Mouse (Mus musculus) embryonic facial prominence, embryonic 10.5 days (tissue): ENCODE measurements at regions not wholly inside any gene's neighbourhood (a gene's known extent, or its start where the extent isn't known, plus 50 kb on each side); places are given as distances from the start of the nearest gene placed in this dataset.

Experiments used
- DNase-seq: peaks from one replicate; pipeline ENCODE4 v3.0.0-alpha.2; 2017; ENCODE audit warnings: low spot score
- H3K27ac ChIP-seq: fragments of 300-500 bp; sonication (generic); replicated peaks from 2 replicates; pipeline ENCODE4 v1.5.1; 2016; ENCODE audit warnings: mild to moderate bottlenecking
- H3K27me3 ChIP-seq: fragments of 300-500 bp; sonication (generic); replicated peaks from 2 replicates; pipeline ENCODE4 v1.6.1; 2016; ENCODE audit warnings: low read depth, mild to moderate bottlenecking; ENCODE audit not compliant: poor library complexity, severe bottlenecking
- H3K36me3 ChIP-seq: fragments of 300-500 bp; sonication (generic); replicated peaks from 2 replicates; pipeline ENCODE4 v1.6.1; 2016; ENCODE audit warnings: mild to moderate bottlenecking, moderate library complexity
- H3K4me1 ChIP-seq: fragments of 300-500 bp; sonication (generic); 2 replicates; pipeline ENCODE4 v1.6.1; 2016
- H3K4me3 ChIP-seq: fragments of 300-500 bp; sonication (generic); 2 replicates; pipeline ENCODE4 v1.5.1; 2016; ENCODE audit warnings: mild to moderate bottlenecking, moderate library complexity
- H3K9me3 ChIP-seq: fragments of 300-500 bp; sonication (generic); 2 replicates; pipeline ENCODE4 v1.6.1; 2016; ENCODE audit warnings: mild to moderate bottlenecking
- WGBS: fragments of 180-500 bp; shearing (Covaris S2); methylation state at CpG from one replicate; pipeline ENCODE4 v1.1.7; 2016; 5-methylcytosine and 5-hydroxymethylcytosine counted together

GRCm38 (mm10) chr14:46258551-46258950 is 120.7 kb upstream of the Gm15217 start:
- DNase-seq: no peak
- Histone ChIP-seq H3K9me3 (no peaks in the 10 kb centered on the region), H3K27me3 (no peaks in the 10 kb centered on the region), H3K4me1 (peaks cover 26% of the 10 kb centered on the region), H3K27ac (no peak overlapping the region), H3K4me3 (no peak overlapping the region), H3K36me3 (no peaks in the 10 kb centered on the region)
- WGBS: 84% methylated on average over 7 of the region's 7 CpGs

- no peaks in the 10 kb centered on the region for H3K27me3 ChIP-seq
- H3K4me1 ChIP-seq: peaks cover 20% of the 10 kb centered on the region
- no peaks in the 10 kb centered on the region for H3K9me3 ChIP-seq
- H3K27ac ChIP-seq: no peak overlapping the region
- 80% methylated on average over 4 of the region's 4 CpGs for WGBS
- no peaks in the 10 kb centered on the region for H3K36me3 ChIP-seq
- no peak overlapping the region for H3K4me3 ChIP-seq
- DNase-seq: no peak
Observed at GRCm38 (mm10) chr14:46260291-46260980, 118.8 kb upstream of the Gm15217 start.

GRCm38 (mm10) chr14:46275455-46275854 is 103.8 kb upstream of the Gm15217 start:
- Histone ChIP-seq H3K9me3 (no peaks in the 10 kb centered on the region), H3K27ac (no peak overlapping the region), H3K4me1 (no peaks in the 10 kb centered on the region), H3K36me3 (no peaks in the 10 kb centered on the region), H3K4me3 (no peak overlapping the region), H3K27me3 (no peaks in the 10 kb centered on the region)
- no peak for DNase-seq
- WGBS: 85% methylated on average over 10 of the region's 10 CpGs

- Histone ChIP-seq H3K36me3 (no peaks in the 10 kb centered on the region), H3K27ac (no peak overlapping the region), H3K9me3 (no peaks in the 10 kb centered on the region), H3K4me1 (no peaks in the 10 kb centered on the region), H3K27me3 (no peaks in the 10 kb centered on the region), H3K4me3 (no peak overlapping the region)
- no peak for DNase-seq
- 91% methylated on average over 6 of the region's 6 CpGs for WGBS
Observed at GRCm38 (mm10) chr14:46276926-46277831, 102.0 kb upstream of the Gm15217 start.

GRCm38 (mm10) chr14:46277832-46278611 is 101.2 kb upstream of the Gm15217 start:
- Histone ChIP-seq H3K9me3 (no peaks in the 10 kb centered on the region), H3K27me3 (no peaks in the 10 kb centered on the region), H3K27ac (no peak overlapping the region), H3K4me1 (no peaks in the 10 kb centered on the region), H3K4me3 (no peak overlapping the region), H3K36me3 (no peaks in the 10 kb centered on the region)
- WGBS: 90% methylated on average over 9 of the region's 9 CpGs
- no peak for DNase-seq

- Histone ChIP-seq H3K27ac (no peak overlapping the region), H3K36me3 (no peaks in the 10 kb centered on the region), H3K4me3 (no peak overlapping the region), H3K4me1 (no peaks in the 10 kb centered on the region), H3K27me3 (no peaks in the 10 kb centered on the region), H3K9me3 (peaks cover 3% of the 10 kb centered on the region; the same call in 1 of the 2 replicates)
- 75% methylated on average over 2 of the region's 2 CpGs for WGBS
- DNase-seq: no peak
Observed at GRCm38 (mm10) chr14:46292398-46292797, 86.8 kb upstream of the Gm15217 start.

GRCm38 (mm10) chr14:46296275-46296674 is 82.9 kb upstream of the Gm15217 start:
- Histone ChIP-seq H3K4me3 (no peak overlapping the region), H3K27me3 (no peaks in the 10 kb centered on the region), H3K9me3 (peaks cover 3% of the 10 kb centered on the region; the same call in 1 of the 2 replicates), H3K27ac (no peak overlapping the region), H3K4me1 (no peaks in the 10 kb centered on the region), H3K36me3 (no peaks in the 10 kb centered on the region)
- DNase-seq: no peak

GRCm38 (mm10) chr14:46300546-46300945 is 78.7 kb upstream of the Gm15217 start:
- H3K9me3 ChIP-seq: no peaks in the 10 kb centered on the region
- DNase-seq: no peak
- WGBS: 65% methylated on average over 1 of the region's 1 CpGs
- H3K4me3 ChIP-seq: no peak overlapping the region
- H3K27ac ChIP-seq: no peak overlapping the region
- no peaks in the 10 kb centered on the region for H3K36me3 ChIP-seq
- H3K4me1 ChIP-seq: 0 out of 2 replicates have a peak, but pooled peaks cover 6% of the 10 kb centered on the region
- no peaks in the 10 kb centered on the region for H3K27me3 ChIP-seq

GRCm38 (mm10) chr14:46302601-46303000 is 76.6 kb upstream of the Gm15217 start:
- Histone ChIP-seq H3K36me3 (no peaks in the 10 kb centered on the region), H3K27ac (no peak overlapping the region), H3K4me1 (peaks cover 21% of the 10 kb centered on the region), H3K4me3 (no peak overlapping the region), H3K27me3 (no peaks in the 10 kb centered on the region), H3K9me3 (no peaks in the 10 kb centered on the region)
- 84% methylated on average over 2 of the region's 2 CpGs for WGBS
- no peak for DNase-seq

GRCm38 (mm10) chr14:46305267-46305666 is 73.9 kb upstream of the Gm15217 start:
- no peaks in the 10 kb centered on the region for H3K27me3 ChIP-seq
- 81% methylated on average over 4 of the region's 4 CpGs for WGBS

GRCm38 (mm10) chr14:46313064-46313463 is 66.2 kb upstream of the Gm15217 start:
- Histone ChIP-seq H3K9me3 (no peaks in the 10 kb centered on the region), H3K4me3 (no peak overlapping the region), H3K36me3 (no peaks in the 10 kb centered on the region), H3K27me3 (no peaks in the 10 kb centered on the region), H3K4me1 (no peaks in the 10 kb centered on the region), H3K27ac (no peak overlapping the region)
- no peak for DNase-seq
- 88% methylated on average over 4 of the region's 4 CpGs for WGBS

More at GRCm38 (mm10) chr14:46305267-46305666, 73.9 kb upstream of the Gm15217 start:
- Histone ChIP-seq H3K36me3 (no peaks in the 10 kb centered on the region), H3K9me3 (no peaks in the 10 kb centered on the region), H3K4me1 (peaks cover 24% of the 10 kb centered on the region), H3K27ac (no peak overlapping the region), H3K4me3 (no peak overlapping the region)
- no peak for DNase-seq

GRCm38 (mm10) chr14:46316521-46316920 is 62.7 kb upstream of the Gm15217 start:
- Histone ChIP-seq H3K27me3 (no peaks in the 10 kb centered on the region), H3K9me3 (no peaks in the 10 kb centered on the region), H3K36me3 (no peaks in the 10 kb centered on the region), H3K4me3 (no peak overlapping the region), H3K27ac (no peak overlapping the region), H3K4me1 (no peaks in the 10 kb centered on the region)
- WGBS: 86% methylated on average over 5 of the region's 5 CpGs
- no peak for DNase-seq
